Mouse (Mus musculus): ENCODE results near the gene Irgq. TPM values are rescaled to one million over a fixed set of nuclear protein-coding genes. Genes with fewer than 3 reads are reported as not detected.
"Not testable (repeated sequence)": the region's sequence is repeated elsewhere in the genome, so short reads cannot be mapped to it uniquely, and the experiment has no call there.

Gene Irgq
- polyA plus RNA-seq, 1 experiment from 2014 or later: 19.2 TPM

- ATAC-seq: peak; percentile 93
- Histone ChIP-seq H3K9me3 (ENCODE audit: control insufficient read depth, low read length) (no peaks in the 10 kb centered on the region), H3K4me1 (ENCODE audit: control insufficient read depth, insufficient read depth, low read depth, low read length) (peaks cover 34% of the 10 kb centered on the region), H3K27me3 (replicated peaks; ENCODE audit: control insufficient read depth, insufficient read depth, low read length) (no peaks in the 10 kb centered on the region), H3K27ac (ENCODE audit: low read depth, low read length) (peak within 1 kb of the TSS; percentile 100), H3K4me3 (ENCODE audit: low read length) (peak within 1 kb of the TSS; percentile 65), H3K9ac (ENCODE audit: low read depth, low read length) (peak within 1 kb of the TSS; percentile 96), H3K4me2 (ENCODE audit: low read length) (peak within 1 kb of the TSS; percentile 76), H3K36me3 (ENCODE audit: control insufficient read depth, insufficient read depth, low read length) (peaks cover 18% of the 10 kb centered on the region)
- under 1% methylated on average over 84 of the region's 84 CpGs for WGBS
Measured at GRCm38 (mm10) chr7:24506838-24507725, 23.4 kb upstream of the Irgq start, which contains the start of gene Zfp428. Gene Zfp428, plus strand, starts transcription at chr7:24507006.

- Histone ChIP-seq H3K27me3 (replicated peaks; ENCODE audit: control insufficient read depth, insufficient read depth, low read length) (no peaks in the 10 kb centered on the region), H3K36me3 (ENCODE audit: control insufficient read depth, insufficient read depth, low read length) (peaks cover 14% of the 10 kb centered on the region), H3K9me3 (ENCODE audit: control insufficient read depth, low read length) (no peaks in the 10 kb centered on the region), H3K4me1 (ENCODE audit: control insufficient read depth, insufficient read depth, low read depth, low read length) (peaks cover 34% of the 10 kb centered on the region), H3K27ac (ENCODE audit: low read depth, low read length) (peak overlapping the region; percentile 100), H3K9ac (ENCODE audit: low read depth, low read length) (peak overlapping the region; percentile 96), H3K4me3 (ENCODE audit: low read length) (peak overlapping the region; percentile 65), H3K4me2 (ENCODE audit: low read length) (peak overlapping the region; percentile 76)
- WGBS: under 1% methylated on average over 20 of the region's 20 CpGs
- ATAC-seq: peak; percentile 15
Measured at GRCm38 (mm10) chr7:24507726-24508114, 22.8 kb upstream of the Irgq start.

DNA sequence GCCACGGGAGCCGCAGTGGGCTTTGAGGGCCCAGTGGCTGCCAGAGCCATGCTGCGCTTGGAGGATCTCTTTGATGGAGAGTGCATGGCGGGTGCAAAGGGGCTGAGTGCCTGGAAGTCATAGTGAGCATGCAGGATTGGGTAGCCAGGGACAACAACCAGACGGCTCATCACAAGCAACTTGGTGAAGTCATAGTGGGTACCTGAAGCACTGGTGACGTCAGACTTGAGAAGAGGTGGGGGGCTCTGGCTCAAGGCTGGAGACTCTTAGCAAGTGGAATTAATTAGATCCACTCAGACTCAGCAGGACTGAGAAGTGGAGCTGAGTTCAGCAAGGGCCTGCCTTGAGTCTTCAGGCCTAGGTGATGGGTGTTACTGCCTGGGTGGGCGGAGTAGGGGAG is 18.1 kb upstream of the Irgq start, which contains the start of gene AC161166.1:
AC161166.1 (minus strand) TSS at position 101 of the 400 bp plus-strand sequence.
- WGBS: 89% methylated on average over 7 of the region's 7 CpGs
- no peak within 1 kb of the TSS for H3K27ac ChIP-seq (ENCODE audit: low read depth, low read length)
- H3K27me3 ChIP-seq (replicated peaks; ENCODE audit: control insufficient read depth, insufficient read depth, low read length): no peaks in the 10 kb centered on the region
- H3K9me3 ChIP-seq (ENCODE audit: control insufficient read depth, low read length): no peaks in the 10 kb centered on the region
- peaks cover 26% of the 10 kb centered on the region for H3K36me3 ChIP-seq (ENCODE audit: control insufficient read depth, insufficient read depth, low read length)
- ATAC-seq: no peak
- peaks cover 19% of the 10 kb centered on the region for H3K4me1 ChIP-seq (ENCODE audit: control insufficient read depth, insufficient read depth, low read depth, low read length)
- no peak within 1 kb of the TSS for H3K4me3 ChIP-seq (ENCODE audit: low read length)
- no peak within 1 kb of the TSS for H3K9ac ChIP-seq (ENCODE audit: low read depth, low read length)
- H3K4me2 ChIP-seq (ENCODE audit: low read length): no peak within 1 kb of the TSS

DNA sequence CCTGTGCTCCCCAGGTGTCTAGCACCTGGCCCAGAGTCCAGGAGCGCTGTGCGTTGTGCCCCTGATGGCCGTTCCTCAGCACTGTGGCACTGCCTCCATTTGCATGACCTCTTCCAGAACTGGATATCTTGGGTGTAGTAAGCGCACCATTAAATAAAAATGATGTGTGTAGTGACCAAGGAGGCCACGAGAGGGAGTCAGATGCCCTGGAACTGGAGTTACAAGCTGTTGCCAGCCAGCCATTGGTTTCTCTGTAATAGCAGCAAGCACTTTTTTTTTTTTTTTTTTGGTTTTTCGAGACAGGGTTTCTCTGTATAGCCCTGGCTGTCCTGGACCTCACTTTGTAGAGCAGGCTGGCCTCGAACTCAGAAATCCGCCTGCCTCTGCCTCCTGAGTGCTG is 14.2 kb upstream of the Irgq start:
- not testable (repeated sequence) for H3K27me3 ChIP-seq (replicated peaks; ENCODE audit: control insufficient read depth, insufficient read depth, low read length); H3K27ac ChIP-seq (ENCODE audit: low read depth, low read length); H3K4me2 ChIP-seq (ENCODE audit: low read length); H3K9ac ChIP-seq (ENCODE audit: low read depth, low read length); ATAC-seq; H3K4me3 ChIP-seq (ENCODE audit: low read length); H3K9me3 ChIP-seq (ENCODE audit: control insufficient read depth, low read length); H3K4me1 ChIP-seq (ENCODE audit: control insufficient read depth, insufficient read depth, low read depth, low read length)
- WGBS: 60% methylated on average over 8 of the region's 8 CpGs
- peaks cover 24% of the 10 kb centered on the region for H3K36me3 ChIP-seq (ENCODE audit: control insufficient read depth, insufficient read depth, low read length)

GRCm38 (mm10) chr7:24517077-24517476 is 13.4 kb upstream of the Irgq start:
- Histone ChIP-seq H3K9ac (ENCODE audit: low read depth, low read length) (no peak overlapping the region), H3K36me3 (ENCODE audit: control insufficient read depth, insufficient read depth, low read length) (peaks cover 17% of the 10 kb centered on the region), H3K27me3 (replicated peaks; ENCODE audit: control insufficient read depth, insufficient read depth, low read length) (no peaks in the 10 kb centered on the region), H3K27ac (ENCODE audit: low read depth, low read length) (no peak overlapping the region), H3K4me1 (ENCODE audit: control insufficient read depth, insufficient read depth, low read depth, low read length) (no peaks in the 10 kb centered on the region), H3K9me3 (ENCODE audit: control insufficient read depth, low read length) (no peaks in the 10 kb centered on the region), H3K4me3 (ENCODE audit: low read length) (no peak overlapping the region), H3K4me2 (ENCODE audit: low read length) (no peak overlapping the region)
- ATAC-seq: 0 out of 2 replicates have a peak, but pooled peaks have one; percentile 15
- 31% methylated on average over 5 of the region's 5 CpGs for WGBS

- 29% methylated on average over 6 of the region's 6 CpGs for WGBS
- Histone ChIP-seq H3K4me3 (ENCODE audit: low read length) (no peak overlapping the region), H3K4me2 (ENCODE audit: low read length) (no peak overlapping the region), H3K9ac (ENCODE audit: low read depth, low read length) (no peak overlapping the region), H3K36me3 (ENCODE audit: control insufficient read depth, insufficient read depth, low read length) (peaks cover 15% of the 10 kb centered on the region), H3K9me3 (ENCODE audit: control insufficient read depth, low read length) (no peaks in the 10 kb centered on the region), H3K27ac (ENCODE audit: low read depth, low read length) (peak overlapping the region; percentile 49; the same call in 1 of the 2 replicates), H3K27me3 (replicated peaks; ENCODE audit: control insufficient read depth, insufficient read depth, low read length) (no peaks in the 10 kb centered on the region), H3K4me1 (ENCODE audit: control insufficient read depth, insufficient read depth, low read depth, low read length) (no peaks in the 10 kb centered on the region)
- 0 out of 2 replicates have a peak, but pooled peaks have one; percentile 24 for ATAC-seq
Measured at GRCm38 (mm10) chr7:24517654-24518053, 12.8 kb upstream of the Irgq start.

DNA sequence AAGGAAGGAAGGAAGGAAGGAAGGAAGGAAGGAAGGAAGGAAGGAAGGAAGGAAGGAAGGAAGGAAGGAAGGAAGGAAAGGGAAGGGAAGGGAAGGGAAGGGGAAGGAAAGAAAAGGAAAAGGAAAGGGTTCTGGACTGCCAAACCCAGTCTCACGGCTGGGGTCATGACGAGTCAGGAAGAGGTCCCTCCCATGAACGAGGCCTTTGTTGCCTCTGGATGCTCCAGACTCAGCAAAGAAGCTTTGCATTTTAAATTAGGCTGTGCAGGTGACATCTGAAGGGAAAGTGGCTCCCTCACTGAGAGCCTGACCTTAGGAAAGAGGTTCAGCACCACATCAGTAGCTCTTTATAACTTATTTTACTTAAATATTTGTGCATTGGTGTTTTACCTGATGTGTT is 11.4 kb upstream of the Irgq start:
- H3K4me2 ChIP-seq (ENCODE audit: low read length): no peak overlapping the region
- 33% methylated on average over 3 of the region's 3 CpGs for WGBS
- no peak for ATAC-seq
- no peak overlapping the region for H3K9ac ChIP-seq (ENCODE audit: low read depth, low read length)
- H3K9me3 ChIP-seq (ENCODE audit: control insufficient read depth, low read length): no peaks in the 10 kb centered on the region
- H3K4me3 ChIP-seq (ENCODE audit: low read length): no peak overlapping the region
- no peak overlapping the region for H3K27ac ChIP-seq (ENCODE audit: low read depth, low read length)
- peaks cover 15% of the 10 kb centered on the region for H3K36me3 ChIP-seq (ENCODE audit: control insufficient read depth, insufficient read depth, low read length)
- no peaks in the 10 kb centered on the region for H3K27me3 ChIP-seq (replicated peaks; ENCODE audit: control insufficient read depth, insufficient read depth, low read length)
- no peaks in the 10 kb centered on the region for H3K4me1 ChIP-seq (ENCODE audit: control insufficient read depth, insufficient read depth, low read depth, low read length)

- H3K27me3 ChIP-seq (replicated peaks; ENCODE audit: control insufficient read depth, insufficient read depth, low read length); H3K4me3 ChIP-seq (ENCODE audit: low read length); H3K4me2 ChIP-seq (ENCODE audit: low read length); H3K4me1 ChIP-seq (ENCODE audit: control insufficient read depth, insufficient read depth, low read depth, low read length); H3K27ac ChIP-seq (ENCODE audit: low read depth, low read length); H3K9me3 ChIP-seq (ENCODE audit: control insufficient read depth, low read length); H3K9ac ChIP-seq (ENCODE audit: low read depth, low read length); ATAC-seq: not testable (repeated sequence)
- H3K36me3 ChIP-seq (ENCODE audit: control insufficient read depth, insufficient read depth, low read length): peaks cover 11% of the 10 kb centered on the region
- 79% methylated on average over 10 of the region's 10 CpGs for WGBS
Measured at GRCm38 (mm10) chr7:24520054-24520453, 10.4 kb upstream of the Irgq start.

DNA sequence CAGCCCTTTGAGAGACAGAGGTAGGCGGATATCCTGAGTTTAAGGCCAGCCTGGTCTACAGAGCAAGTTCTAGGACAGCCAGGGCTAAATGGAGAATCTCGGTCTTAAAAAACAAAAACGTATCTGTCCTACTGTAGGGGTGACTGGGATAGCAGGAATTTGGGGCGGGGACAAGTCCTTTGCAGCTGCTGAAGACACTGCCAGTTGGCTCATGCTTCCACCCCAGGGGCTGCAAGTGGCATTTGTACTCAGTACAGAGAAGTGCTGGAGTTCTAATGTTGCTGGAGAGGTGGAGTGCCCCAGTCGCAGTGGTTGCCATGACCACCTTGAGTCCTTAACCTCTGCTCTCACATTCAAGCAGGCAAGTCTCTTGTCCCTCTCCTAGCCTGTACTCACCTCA is 7.7 kb upstream of the Irgq start:
- no peak for ATAC-seq
- Histone ChIP-seq H3K36me3 (ENCODE audit: control insufficient read depth, insufficient read depth, low read length) (0 out of 2 replicates have a peak, but pooled peaks cover 3% of the 10 kb centered on the region), H3K9me3 (ENCODE audit: control insufficient read depth, low read length) (no peaks in the 10 kb centered on the region), H3K4me1 (ENCODE audit: control insufficient read depth, insufficient read depth, low read depth, low read length) (no peaks in the 10 kb centered on the region), H3K9ac (ENCODE audit: low read depth, low read length) (no peak overlapping the region), H3K4me2 (ENCODE audit: low read length) (no peak overlapping the region), H3K27ac (ENCODE audit: low read depth, low read length) (no peak overlapping the region), H3K27me3 (replicated peaks; ENCODE audit: control insufficient read depth, insufficient read depth, low read length) (no peaks in the 10 kb centered on the region), H3K4me3 (ENCODE audit: low read length) (no peak overlapping the region)
- WGBS: 60% methylated on average over 5 of the region's 5 CpGs
